Mouse (Mus musculus) cerebellum, adult 11 months (tissue): ENCODE data around the gene Bcor.

Experiments
- DNase-seq: peaks from one replicate; pipeline ENCODE4 v3.0.0; 2022

The Bcor gene

GRCm38 (mm10) chrX:12126408-12127105, 33.6 kb downstream of the Bcor start:
- DNase-seq = no peak

- no peak for DNase-seq
Measured at GRCm38 (mm10) chrX:12124571-12124970, 35.6 kb downstream of the Bcor start.

DNA sequence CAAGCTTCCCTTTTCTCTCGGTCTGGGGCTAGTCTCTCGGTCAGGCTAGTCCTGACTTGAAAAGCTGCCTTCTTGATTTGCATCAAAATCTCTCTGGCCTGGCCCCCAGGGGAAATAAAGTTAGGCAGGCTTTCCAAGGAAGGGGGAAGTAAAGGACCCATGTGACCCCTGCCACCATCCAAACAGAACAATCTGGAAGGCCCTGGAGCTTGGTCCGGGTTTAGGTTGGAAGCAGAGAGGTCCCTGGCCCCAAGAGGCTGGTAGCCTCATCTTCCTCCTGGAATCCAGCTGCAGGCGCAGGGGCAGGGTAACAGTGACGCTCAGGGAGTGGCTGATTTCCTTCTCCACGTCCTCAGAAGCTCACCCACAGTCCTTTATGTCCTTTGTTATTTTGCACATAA, 36.5 kb downstream of the Bcor start:
- DNase-seq = no peak

DNA sequence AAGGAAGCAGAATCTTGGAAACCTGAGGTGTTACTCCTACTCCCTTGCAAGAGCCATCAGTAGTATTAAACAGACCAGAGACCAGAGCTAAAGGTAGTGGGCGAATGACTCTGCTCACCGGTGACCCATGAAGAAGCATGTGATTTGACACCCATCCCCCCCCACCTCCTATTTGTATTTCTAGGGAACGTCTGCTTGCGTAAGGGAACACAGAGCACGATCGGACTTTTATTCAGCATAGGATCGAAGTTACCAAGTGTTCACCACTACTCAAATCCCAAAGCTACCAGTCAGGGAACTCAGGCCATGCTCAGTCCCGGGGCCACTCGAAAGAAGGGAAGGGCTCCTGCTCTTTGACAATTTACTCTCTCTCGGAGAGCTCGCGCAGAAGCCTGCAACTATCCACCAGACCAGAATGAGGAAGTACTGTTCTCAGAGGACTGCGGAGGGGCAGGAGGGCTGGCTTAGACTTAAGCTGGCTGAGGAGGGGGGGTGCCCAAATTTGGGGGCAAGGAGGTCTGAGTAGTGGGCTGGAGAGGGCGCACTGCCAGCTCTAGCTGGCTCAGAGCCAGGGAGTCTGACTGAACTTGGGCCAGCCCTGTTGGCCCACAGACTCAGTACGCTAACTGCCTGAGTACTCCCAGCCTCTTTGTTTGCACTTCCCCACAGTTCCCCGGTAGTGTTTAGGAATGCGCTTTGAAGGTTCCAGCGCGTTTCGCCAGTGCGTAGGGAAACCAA, 37.4 kb downstream of the Bcor start:
- no peak for DNase-seq

DNA sequence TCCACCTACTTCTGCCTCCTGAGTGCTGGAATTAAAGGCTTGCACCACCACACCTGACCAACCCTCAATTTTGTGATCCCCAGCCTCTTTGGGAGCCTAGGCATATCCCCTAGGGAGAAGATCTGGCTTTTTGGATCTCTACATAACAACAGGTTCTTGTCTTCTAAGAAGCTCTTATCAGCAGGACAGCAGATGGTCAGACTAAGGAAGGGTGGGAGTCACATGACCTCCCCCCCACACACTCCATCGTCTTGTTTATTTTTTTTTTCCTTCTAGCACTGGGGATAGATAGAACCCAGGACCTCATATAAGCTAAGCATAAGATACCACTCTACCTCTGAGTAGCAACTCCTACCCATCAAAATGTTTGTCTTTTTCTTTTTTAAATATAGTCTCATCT, 40.7 kb downstream of the Bcor start:
- no peak for DNase-seq

- no peak for DNase-seq
Measured at GRCm38 (mm10) chrX:12116128-12116527, 44.0 kb downstream of the Bcor start.

DNA sequence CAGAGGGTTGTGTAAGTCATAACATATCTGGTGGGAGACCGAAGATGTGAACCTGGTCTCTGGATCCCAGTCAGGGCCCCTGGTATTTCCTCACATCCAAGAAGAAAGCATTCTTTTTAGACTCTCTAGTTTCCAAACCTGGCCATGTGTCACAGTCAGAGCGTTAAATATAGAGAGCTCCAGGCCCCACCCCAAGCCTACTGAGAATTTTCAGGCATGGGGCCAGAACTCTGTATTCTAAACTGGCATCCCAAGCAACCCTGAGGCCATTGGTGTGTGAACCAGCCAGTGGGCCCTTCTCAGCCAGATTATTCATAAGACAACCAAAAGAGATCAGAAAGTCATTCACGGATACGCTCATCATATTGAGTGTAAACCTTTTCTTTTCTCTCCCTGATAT, 48.0 kb downstream of the Bcor start:
- DNase-seq = no peak

GRCm38 (mm10) chrX:12110518-12110917, 49.6 kb downstream of the Bcor start:
- DNase-seq = no peak

DNA sequence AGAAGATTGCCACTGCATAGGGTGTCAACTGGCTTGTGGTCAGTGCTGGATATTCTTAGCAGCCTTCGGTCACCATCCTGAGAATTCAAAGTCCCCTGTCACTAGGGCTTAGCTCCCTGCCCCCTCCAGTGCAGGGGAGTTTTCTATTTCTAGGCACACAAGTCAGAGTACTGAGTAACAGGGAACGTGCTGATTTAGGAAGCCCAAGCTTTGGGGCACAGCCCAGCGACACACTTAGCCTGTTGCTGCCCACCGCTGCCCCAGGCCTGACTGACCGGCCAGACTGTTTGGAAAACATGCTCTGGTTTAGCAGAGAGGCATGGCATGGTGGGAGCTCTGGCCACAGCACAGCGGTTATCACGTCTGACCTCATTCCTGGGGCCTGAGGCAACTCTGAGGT, 54.8 kb downstream of the Bcor start:
- DNase-seq = no peak

- DNase-seq = no peak
Measured at GRCm38 (mm10) chrX:12096783-12097526, 63.2 kb downstream of the Bcor start.

DNA sequence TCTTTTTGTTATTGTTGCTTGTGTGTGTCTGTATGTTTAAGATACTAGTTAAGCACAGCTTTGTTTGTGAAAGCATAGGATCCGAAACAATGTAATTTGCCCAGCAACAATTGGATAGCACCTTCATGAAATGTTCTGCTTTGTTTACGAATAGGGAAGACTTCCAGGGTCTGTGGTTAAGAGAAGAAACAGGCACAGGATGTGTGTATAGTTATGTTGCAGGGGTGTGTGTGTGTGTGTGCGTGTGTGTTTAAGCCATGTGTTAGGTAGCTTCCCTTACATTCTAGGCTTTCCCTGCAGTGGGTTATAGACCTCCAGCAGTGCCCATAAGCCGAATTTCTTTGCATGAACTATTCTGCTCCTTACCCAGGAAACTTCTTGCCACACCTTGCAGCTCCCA, 66.8 kb downstream of the Bcor start:
- DNase-seq = no peak

DNA sequence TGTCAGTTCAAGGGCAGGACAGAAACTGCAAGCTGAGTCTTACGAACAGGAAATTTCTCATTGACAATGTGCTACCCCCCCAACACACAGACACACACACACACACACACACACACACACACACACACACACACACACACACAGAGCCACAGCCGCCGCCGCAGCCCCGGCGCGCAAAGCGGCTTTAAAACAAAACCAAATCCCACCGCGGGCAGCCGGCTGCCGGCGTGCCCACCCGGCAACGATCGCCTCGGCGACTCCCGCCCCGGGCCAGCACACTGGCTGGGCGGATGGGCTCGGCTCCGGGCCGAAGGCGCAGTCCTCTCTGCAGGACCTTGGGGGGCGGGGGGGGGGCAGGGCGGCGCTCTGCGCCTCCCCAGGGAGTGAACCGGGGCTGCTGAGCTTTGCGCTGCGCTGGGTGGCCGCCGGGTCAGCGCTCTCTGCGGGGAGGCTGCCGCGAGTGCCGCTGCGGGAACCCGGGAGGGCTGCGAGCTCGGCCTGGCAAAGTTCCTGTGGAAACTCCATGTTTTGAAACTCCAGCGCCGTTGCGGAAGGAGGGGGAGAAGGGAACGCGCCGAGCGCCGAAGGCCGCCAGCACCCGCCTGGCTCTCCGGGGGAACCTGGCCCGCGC, 68.6 kb downstream of the Bcor start:
- no peak for DNase-seq

DNA sequence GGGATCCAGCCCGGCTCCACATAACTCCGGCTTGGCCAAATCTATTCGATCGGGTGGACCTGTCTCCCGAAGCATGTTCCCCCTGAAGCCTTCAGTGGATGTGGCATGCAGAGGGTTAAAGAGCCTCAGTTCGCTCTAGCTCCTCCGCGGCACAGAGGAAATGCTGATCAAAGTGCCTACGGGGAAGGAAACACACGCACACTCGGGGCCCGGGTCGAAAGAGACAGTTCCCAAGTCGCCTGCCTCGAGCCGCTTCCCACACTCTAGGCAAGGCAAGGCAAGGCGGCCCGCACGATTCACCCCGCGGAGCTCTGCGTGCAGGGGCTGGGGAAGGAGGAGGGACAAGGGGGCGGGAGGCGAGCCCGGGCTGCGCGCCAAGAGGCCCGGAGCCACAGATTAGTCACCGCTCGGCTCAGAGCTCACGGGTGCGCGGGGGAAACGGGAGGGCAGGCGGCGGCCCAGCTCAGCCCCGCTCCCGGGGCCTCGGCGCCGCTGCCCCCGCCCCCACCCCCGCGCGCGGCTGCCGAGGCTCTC, 69.2 kb downstream of the Bcor start:
- peak; percentile 67 for DNase-seq

- DNase-seq = peak; percentile 29
Measured at GRCm38 (mm10) chrX:12090151-12090870, 69.8 kb downstream of the Bcor start.

GRCm38 (mm10) chrX:12089353-12090081, 70.6 kb downstream of the Bcor start:
- no peak for DNase-seq

DNA sequence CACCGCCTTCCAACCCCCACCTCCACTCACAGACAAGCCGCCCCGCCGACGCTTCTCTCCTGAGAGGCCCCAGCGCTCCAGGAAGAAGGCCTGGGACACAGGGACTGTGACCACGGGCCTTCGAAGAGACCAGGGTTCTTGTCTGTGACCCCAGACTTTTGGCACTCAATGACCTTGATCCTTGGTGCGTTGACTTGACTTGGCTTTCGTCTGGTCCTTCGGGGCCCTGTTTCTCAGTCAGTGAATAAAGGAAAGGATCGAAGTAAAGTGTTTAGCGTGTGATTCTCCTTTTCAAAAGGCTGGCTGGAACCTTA, 71.2 kb downstream of the Bcor start:
- DNase-seq = no peak

DNA sequence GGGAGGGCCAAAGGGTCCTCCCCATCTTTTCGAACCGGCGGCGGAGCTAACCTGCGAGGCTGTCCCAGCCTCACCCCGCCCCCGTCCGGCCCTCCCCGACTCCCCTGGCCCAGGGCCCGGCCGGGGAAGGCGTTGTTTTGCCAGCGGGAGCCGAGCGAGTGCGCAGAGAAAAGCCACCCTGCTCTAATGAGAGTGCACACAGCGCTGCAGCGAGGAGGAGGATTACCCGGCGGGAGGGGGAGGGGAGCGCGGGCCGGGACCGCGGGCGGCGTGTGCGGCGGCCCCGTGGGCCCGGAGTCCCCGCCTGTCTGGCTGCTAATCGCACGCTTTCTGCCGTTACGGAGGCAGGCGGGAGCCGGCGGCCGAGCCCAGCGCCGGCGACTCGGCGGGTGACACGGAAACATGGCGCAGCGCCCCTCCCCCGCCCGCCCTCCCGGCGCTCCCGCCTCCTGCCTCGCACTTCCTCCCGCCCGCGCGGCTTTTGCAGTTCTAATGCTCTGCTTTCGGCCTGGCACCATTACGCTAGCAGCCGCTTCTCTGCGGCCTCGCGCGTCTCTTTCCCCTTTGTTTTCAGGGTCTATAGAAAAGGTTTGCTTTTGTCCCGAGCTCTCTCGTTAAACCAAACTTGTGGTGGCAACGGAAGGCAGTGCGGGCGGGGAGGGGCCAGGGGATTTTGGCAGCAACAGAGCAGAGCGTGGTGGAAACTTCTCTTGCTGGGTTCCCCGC, 71.7 kb downstream of the Bcor start:
- DNase-seq = peak; percentile 64

DNA sequence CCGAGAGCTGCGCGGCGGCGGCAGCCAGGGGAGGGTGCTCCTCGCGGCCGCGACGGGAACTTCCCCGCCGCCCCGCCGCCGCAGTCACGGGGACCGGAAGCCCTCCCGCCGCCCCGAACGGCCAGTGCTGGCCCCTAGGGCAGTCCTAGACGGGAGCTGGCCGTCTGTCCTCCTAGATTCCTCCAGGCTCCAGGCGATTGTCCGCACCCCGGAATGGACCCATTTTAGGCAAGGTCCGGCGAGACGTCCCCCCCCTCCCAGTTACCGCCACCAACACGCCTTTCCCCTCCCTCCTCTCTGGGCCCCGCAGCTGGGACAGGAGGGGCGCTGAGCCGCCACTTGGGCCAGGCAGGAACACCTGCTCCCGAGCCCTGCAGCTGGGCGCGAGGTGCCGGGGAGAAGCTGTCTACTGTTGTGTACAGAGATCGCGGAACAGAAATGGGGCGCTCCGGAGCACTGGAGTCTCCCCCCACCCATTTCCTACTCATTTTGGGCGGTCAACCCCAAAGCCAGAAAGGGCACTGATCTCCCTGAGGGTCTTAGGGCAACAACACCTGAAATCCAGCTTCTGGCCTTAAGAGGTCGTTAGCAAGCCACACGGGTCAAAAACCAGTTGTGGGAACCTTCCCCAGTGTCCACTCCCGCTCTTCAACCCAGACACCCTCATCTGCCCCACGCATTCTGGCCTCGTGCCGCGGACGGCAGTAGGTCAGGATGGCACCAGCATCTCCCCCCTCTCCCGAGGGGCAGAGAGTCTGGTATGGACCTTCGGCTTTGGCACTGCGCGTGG, 72.4 kb downstream of the Bcor start:
- no peak for DNase-seq

- no peak for DNase-seq
Measured at GRCm38 (mm10) chrX:12086674-12087510, 73.3 kb downstream of the Bcor start.
